Mouse (Mus musculus): ENCODE data around the gene Dchs1. TPM values are rescaled to one million over a fixed set of nuclear protein-coding genes. Genes with fewer than 3 reads are reported as not detected.
"Not testable (repeated sequence)": the region's sequence is repeated elsewhere in the genome, so short reads cannot be mapped to it uniquely, and the experiment has no call there.

Dchs1 gene
- polyA plus RNA-seq, 1 experiment from 2014 or later: 8.7 TPM

DNA sequence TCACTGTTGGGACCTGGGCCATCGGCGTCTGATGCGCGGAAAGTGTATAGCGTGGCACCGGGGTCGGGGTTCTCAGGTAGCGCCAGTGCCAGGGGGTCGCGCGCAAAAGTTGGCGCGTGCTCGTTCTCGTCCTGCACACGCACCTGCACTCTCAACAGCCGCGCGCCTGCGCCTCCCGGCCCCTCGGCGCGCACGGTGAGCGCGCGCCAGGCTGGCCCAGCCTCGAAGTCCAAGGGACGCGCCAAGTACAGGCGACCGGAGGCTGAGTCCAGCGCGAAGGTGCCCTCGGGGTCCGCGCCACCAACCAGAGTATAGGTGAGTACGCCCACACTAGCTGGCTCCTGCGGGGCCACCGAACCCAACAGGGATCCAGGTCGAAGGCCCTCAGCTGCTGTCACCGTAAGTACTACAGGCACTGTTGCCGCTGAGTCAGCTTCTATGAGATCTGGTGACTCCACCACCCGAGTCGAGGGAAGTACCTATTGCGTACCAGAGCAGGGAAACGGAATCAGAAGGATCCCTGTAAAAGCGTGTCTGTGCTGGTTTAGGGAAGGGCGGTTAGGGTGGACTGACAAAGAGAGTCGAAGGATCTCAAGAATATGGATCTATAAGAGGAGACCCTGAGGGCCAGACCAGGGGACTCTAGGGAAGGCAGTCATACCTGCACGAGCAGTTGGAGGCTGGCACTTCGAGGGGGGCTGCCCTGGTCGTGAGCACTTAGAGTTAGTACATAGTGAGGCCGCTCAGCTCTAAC is 24.8 kb downstream of the Dchs1 start:
- 29% methylated on average over 55 of the region's 55 CpGs for WGBS
- Histone ChIP-seq H3K4me2 (peak overlapping the region; percentile 81), H3K27ac (ENCODE audit: poor library complexity, severe bottlenecking) (no peak overlapping the region), H3K36me3 (peaks cover 64% of the 10 kb centered on the region), H3K4me3 (peak overlapping the region; percentile 43), H3K9me3 (replicated peaks) (no peaks in the 10 kb centered on the region), H3K4me1 (replicated peaks) (peaks cover 11% of the 10 kb centered on the region), H3K27me3 (replicated peaks) (peaks cover 34% of the 10 kb centered on the region), H3K9ac (peak overlapping the region; percentile 30; the same call in 1 of the 2 replicates)
- ATAC-seq (ENCODE audit: insufficient number of reproducible peaks, low FRiP score): 0 out of 2 replicates have a peak, but pooled peaks have one; percentile 10

DNA sequence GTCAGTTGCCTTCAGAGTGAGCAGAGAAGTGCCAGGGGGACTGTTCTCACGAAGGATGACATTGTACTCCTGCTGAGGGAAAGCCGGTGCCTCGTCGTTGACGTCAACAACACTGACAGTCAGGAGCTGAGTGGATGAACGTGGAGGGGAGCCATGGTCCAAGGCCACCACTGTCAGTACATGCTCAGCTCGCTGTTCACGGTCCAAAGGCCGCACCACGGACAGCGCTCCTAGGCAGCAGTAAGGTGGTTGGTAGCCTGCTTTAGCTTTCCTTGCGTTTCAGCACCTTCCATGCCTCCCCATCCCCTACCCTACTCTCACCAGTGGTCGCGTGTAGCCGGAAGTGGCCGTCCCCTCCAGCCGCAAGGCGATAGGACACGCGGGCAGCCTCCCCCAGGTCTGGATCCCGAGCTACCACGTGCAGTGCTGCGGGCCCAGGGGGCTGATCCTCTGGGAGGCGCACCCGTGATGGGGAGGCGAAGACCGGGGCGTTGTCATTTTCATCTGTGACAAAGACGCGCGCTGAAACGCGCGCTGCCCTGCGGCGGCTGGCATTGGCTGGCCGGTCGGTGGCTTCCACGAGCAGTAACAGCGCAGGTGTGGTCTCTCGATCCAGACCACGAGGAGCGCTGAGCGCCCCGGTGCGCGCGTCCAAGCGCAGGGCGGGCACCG is 25.5 kb downstream of the Dchs1 start:
- 0 out of 2 replicates have a peak, but pooled peaks have one; percentile 18 for ATAC-seq (ENCODE audit: insufficient number of reproducible peaks, low FRiP score)
- H3K27ac ChIP-seq (ENCODE audit: poor library complexity, severe bottlenecking): no peak overlapping the region
- H3K9ac ChIP-seq: peak overlapping the region; percentile 30; the same call in 1 of the 2 replicates
- H3K9me3 ChIP-seq (replicated peaks): no peaks in the 10 kb centered on the region
- peak overlapping the region; percentile 81 for H3K4me2 ChIP-seq
- 24% methylated on average over 51 of the region's 51 CpGs for WGBS
- H3K4me1 ChIP-seq (replicated peaks): peaks cover 9% of the 10 kb centered on the region; the same call in 1 of the 2 replicates
- H3K4me3 ChIP-seq: peak overlapping the region; percentile 43
- peaks cover 34% of the 10 kb centered on the region for H3K27me3 ChIP-seq (replicated peaks)
- H3K36me3 ChIP-seq: peaks cover 71% of the 10 kb centered on the region

DNA sequence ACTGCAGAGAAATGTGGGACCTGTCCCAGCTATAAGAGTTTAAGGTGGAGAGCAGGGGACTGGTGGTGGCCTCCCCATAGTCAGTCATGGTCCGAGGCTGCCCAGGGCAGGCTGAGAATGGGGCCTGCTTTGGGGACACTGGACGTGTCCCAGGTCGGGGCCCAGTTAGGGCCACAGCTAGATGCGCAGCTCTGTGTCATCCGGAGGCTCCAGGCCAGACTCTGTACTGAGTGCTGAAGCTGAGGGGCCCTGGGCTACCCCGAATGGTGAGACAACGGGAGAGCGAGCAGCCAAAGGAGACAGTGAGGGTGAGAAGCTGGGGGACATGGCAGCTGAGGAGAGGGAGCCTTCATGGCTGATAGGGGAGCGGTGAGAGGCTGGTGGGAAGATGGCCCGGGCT is 34.2 kb downstream of the Dchs1 start:
- Histone ChIP-seq H3K4me2 (no peak overlapping the region), H3K36me3 (peaks cover 65% of the 10 kb centered on the region), H3K27ac (ENCODE audit: poor library complexity, severe bottlenecking) (no peak overlapping the region), H3K9ac (no peak overlapping the region), H3K27me3 (replicated peaks) (no peaks in the 10 kb centered on the region), H3K4me1 (replicated peaks) (peaks cover 10% of the 10 kb centered on the region), H3K4me3 (no peak overlapping the region), H3K9me3 (replicated peaks) (no peaks in the 10 kb centered on the region)
- WGBS: 82% methylated on average over 10 of the region's 10 CpGs
- ATAC-seq (ENCODE audit: insufficient number of reproducible peaks, low FRiP score): no peak

DNA sequence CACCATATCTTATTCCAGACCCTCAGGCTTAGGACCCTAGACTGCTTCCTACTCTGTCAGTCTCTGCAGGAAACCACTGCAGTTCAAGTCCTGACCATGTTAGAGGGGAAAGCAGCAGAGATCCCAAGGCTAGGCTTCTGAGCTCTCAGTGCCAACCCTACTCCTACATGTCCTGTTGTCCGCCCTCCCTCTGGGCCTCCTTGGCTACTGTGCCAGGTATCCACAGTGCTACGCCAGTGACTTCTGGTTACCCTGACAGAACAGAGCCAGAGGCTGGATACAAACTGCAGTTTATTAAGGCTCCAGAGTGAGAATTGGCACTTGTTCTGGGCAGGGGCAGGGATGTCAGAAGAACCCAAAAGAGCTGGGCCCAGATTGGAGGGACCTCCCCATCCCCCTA is 34.7 kb downstream of the Dchs1 start:
- Histone ChIP-seq H3K36me3 (peaks cover 65% of the 10 kb centered on the region), H3K27ac (ENCODE audit: poor library complexity, severe bottlenecking) (no peak overlapping the region), H3K4me1 (replicated peaks) (peaks cover 10% of the 10 kb centered on the region), H3K9ac (no peak overlapping the region), H3K27me3 (replicated peaks) (no peaks in the 10 kb centered on the region), H3K9me3 (replicated peaks) (no peaks in the 10 kb centered on the region), H3K4me2 (no peak overlapping the region), H3K4me3 (no peak overlapping the region)
- 76% methylated on average over 2 of the region's 2 CpGs for WGBS
- ATAC-seq (ENCODE audit: insufficient number of reproducible peaks, low FRiP score): peak; percentile 3; the same call in 1 of the 2 replicates

DNA sequence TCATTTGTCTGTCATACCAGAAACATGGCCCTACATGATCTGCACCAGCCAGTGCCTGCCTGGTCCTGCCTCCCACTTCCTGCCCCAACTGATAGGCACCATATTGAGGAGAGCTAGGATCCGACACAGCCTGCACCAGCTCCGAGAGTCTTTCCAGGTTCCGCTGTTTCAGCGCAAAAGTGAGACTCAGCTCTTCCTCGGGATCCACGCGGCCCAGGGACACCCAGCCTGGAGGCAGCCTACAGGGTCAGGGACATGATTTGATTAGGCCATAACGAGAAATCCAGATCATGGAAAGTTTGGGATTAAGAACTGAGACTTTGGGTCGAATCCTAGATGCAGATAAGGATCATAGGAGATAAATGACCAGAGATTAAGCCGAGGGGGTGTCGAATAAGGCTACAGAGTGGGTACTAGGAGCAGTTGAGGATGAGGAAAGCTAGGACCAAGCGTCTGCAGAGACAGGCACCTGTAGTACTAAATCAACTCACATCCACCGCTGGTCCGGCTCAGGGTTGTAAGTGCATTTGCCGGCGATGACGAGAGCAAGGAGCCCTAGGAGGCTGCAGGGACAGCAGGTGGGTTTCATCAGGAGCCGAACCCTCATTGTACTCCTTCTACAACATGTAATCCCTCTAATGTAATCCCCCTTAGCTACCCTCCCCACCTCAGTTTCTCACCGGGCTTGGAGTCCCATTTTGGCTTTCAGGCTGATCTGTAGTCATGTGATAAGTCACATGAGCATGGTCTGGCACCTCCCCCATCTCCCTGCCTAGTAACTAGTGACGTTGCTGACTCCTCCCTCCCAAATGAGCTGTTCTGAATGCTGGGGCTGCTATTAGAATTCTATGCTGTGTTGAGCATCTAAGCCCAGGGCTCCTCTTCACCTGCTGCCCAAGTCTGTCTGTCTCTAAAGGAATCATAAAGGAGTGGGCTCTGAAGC is 35.7 kb downstream of the Dchs1 start, which contains the start of gene Tpp1:
Tpp1 (minus strand) TSS at position 745 of the 943 bp plus-strand sequence.
- 0 out of 2 replicates have a peak within 1 kb of the TSS, but pooled peaks have one; percentile 6 for H3K27ac ChIP-seq (ENCODE audit: poor library complexity, severe bottlenecking)
- H3K9me3 ChIP-seq (replicated peaks): no peaks in the 10 kb centered on the region
- H3K4me1 ChIP-seq (replicated peaks): peaks cover 10% of the 10 kb centered on the region
- H3K27me3 ChIP-seq (replicated peaks): no peaks in the 10 kb centered on the region
- peak; percentile 93 for ATAC-seq (ENCODE audit: insufficient number of reproducible peaks, low FRiP score)
- peak within 1 kb of the TSS; percentile 77 for H3K4me3 ChIP-seq
- WGBS: 16% methylated on average over 20 of the region's 20 CpGs
- peaks cover 65% of the 10 kb centered on the region for H3K36me3 ChIP-seq
- H3K4me2 ChIP-seq: peak within 1 kb of the TSS; percentile 86
- peak within 1 kb of the TSS; percentile 89 for H3K9ac ChIP-seq

DNA sequence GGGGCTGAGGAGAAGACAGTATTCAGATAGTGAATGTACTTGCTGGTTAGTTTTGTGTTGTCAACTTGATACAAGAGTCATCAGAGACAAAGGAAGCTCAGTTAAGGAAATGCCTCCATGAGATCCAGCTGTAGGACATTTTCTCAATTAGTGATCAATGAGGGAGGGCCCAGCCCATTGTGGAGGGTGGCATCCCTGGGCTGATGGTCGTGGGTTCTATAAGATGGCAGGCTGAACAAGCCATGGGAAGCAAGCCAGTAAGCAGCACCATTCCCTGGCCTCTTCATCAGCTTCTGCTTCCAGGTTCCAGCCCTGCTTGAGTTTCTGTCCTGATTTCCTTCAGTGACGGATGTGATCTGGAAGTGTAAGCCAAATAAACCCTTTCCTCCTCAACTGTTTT is 39.7 kb downstream of the Dchs1 start:
- 75% methylated on average over 2 of the region's 2 CpGs for WGBS
- H3K4me1 ChIP-seq (replicated peaks): peaks cover 18% of the 10 kb centered on the region
- H3K27me3 ChIP-seq (replicated peaks): no peaks in the 10 kb centered on the region
- no peaks in the 10 kb centered on the region for H3K9me3 ChIP-seq (replicated peaks)
- no peak for ATAC-seq (ENCODE audit: insufficient number of reproducible peaks, low FRiP score)
- H3K4me3 ChIP-seq: no peak overlapping the region
- H3K9ac ChIP-seq: no peak overlapping the region
- no peak overlapping the region for H3K27ac ChIP-seq (ENCODE audit: poor library complexity, severe bottlenecking)
- H3K36me3 ChIP-seq: peaks cover 47% of the 10 kb centered on the region
- H3K4me2 ChIP-seq: no peak overlapping the region

DNA sequence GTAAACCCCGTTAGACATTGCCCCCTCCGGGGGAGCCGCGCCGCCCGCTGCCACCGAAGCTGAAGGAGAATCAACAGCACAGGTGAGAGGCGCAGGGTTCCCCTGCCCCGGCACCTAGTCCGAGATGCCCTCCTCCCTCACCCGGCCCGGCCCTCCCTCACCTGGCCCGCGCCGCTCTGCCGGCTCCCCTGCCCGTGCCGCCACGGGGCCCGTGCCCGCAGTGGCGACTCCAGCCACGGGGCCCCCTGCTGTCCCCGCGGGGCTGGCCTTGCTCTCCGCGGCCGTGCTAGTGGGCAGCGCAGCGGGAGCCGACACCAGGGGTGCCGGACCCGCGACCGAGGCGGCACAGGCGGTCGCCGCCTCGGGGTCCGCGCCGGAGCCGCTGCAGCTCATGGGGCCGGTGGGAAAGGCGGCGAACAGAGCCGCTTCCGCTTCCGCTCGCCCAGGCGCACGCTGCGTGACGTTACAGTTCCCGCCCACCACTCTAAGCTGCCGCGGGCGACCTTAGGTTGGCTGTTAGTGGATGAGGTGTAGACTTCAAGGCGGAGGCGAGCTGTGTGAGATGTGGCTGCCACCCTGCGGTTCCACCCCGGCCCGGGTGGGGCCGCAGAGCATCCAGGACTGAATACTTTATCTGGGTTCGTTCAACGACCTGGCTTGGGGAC is 43.4 kb downstream of the Dchs1 start, which contains the start of gene Taf10:
Taf10 (minus strand) TSS at position 436 of the 665 bp plus-strand sequence.
- Histone ChIP-seq H3K36me3 (peaks cover 67% of the 10 kb centered on the region), H3K9me3 (replicated peaks) (no peaks in the 10 kb centered on the region)
- ATAC-seq (ENCODE audit: insufficient number of reproducible peaks, low FRiP score): peak; percentile 95

DNA sequence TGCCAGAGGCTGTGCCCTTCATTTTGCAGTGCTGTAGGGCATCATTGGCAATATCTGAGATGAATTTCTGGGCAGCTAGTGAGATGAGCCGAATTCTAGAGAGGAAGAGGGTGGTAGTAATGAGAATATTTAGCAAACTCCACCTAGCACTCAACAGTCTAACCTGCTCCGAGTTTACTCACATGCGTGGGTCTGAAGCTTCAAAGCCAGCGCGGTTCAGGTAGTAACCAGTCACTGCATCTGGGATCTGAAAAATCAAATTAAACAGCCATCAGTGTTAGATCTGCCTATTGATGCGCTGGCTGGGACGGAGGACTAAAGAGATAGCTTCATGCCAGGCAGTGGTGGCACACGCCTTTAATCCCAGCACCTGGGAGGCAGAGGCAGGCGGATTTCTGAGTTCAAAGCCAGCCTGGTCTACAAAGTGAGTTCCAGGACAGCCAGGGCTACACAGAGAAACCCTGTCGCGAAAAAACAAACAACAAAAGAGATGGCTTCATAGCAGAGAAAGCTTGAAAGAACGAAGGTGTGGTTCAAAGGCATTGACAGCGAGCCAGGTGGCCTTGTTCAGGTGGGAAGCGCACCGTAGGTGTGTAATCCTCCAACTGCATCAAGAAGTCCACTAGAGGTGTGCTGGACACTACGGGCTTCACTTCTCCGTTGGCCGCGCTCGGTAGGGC is 44.1 kb downstream of the Dchs1 start:
- Histone ChIP-seq H3K9ac (peak overlapping the region; percentile 98), H3K4me1 (replicated peaks) (peaks cover 30% of the 10 kb centered on the region), H3K4me2 (peak overlapping the region; percentile 92), H3K4me3 (peak overlapping the region; percentile 94), H3K27ac (ENCODE audit: poor library complexity, severe bottlenecking) (peak overlapping the region; percentile 79), H3K36me3 (peaks cover 60% of the 10 kb centered on the region)
- not testable (repeated sequence) for ATAC-seq (ENCODE audit: insufficient number of reproducible peaks, low FRiP score); H3K9me3 ChIP-seq (replicated peaks); H3K27me3 ChIP-seq (replicated peaks)
- 33% methylated on average over 20 of the region's 20 CpGs for WGBS

More for the DNA sequence above, 43.4 kb downstream of the Dchs1 start, which contains the start of gene Taf10:
- WGBS: under 1% methylated on average over 65 of the region's 67 CpGs
- peaks cover 25% of the 10 kb centered on the region for H3K4me1 ChIP-seq (replicated peaks)
- peak within 1 kb of the TSS; percentile 94 for H3K4me3 ChIP-seq
- H3K4me2 ChIP-seq: peak within 1 kb of the TSS; percentile 92
- no peaks in the 10 kb centered on the region for H3K27me3 ChIP-seq (replicated peaks)
- peak within 1 kb of the TSS; percentile 98 for H3K9ac ChIP-seq
- H3K27ac ChIP-seq (ENCODE audit: poor library complexity, severe bottlenecking): peak within 1 kb of the TSS; percentile 79

DNA sequence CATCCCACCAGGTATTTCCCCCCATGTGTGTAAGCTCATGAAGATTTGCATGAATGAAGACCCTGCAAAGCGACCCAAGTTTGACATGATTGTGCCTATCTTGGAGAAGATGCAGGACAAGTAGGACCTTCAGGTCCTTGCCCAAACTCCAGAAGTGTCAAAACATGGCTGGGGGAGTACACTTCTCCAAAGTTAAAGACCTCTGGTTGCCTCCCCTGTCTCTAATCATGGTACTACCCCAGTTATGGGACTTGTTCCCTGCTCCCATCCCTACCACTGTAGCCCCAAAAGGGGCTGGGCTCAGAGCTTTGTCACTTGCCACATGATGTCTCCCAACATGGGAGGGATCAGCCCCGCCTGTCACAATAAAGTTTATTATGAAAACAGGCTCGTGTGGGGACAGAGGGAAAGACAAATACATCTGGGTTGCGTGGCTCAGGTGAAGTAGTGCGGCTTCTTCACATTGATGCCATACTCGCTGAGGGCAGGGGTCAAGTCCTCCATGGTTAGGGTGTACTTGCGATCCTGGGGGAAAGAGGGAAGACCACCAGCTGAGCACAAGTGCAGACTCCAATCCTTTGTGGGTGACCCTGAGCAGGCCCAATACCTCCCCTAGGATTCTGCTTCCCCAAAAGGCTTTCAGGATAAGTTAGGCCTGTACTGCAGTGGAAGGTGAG is 44.8 kb downstream of the Dchs1 start:
- peaks cover 53% of the 10 kb centered on the region for H3K36me3 ChIP-seq
- not testable (repeated sequence) for ATAC-seq (ENCODE audit: insufficient number of reproducible peaks, low FRiP score)

More for the DNA sequence above, 44.8 kb downstream of the Dchs1 start:
- Histone ChIP-seq H3K4me1 (replicated peaks) (peaks cover 35% of the 10 kb centered on the region), H3K4me2 (peak overlapping the region; percentile 92), H3K27ac (ENCODE audit: poor library complexity, severe bottlenecking) (0 out of 2 replicates have a peak overlapping the region, but pooled peaks have one; percentile 17)
- H3K9me3 ChIP-seq (replicated peaks); H3K27me3 ChIP-seq (replicated peaks); H3K9ac ChIP-seq; H3K4me3 ChIP-seq: not testable (repeated sequence)
- WGBS: 80% methylated on average over 7 of the region's 7 CpGs

Data from heart, embryonic 12.5 days (tissue).